Mouse (Mus musculus): Measurements from ENCODE around the gene Plxnb2.

DNA sequence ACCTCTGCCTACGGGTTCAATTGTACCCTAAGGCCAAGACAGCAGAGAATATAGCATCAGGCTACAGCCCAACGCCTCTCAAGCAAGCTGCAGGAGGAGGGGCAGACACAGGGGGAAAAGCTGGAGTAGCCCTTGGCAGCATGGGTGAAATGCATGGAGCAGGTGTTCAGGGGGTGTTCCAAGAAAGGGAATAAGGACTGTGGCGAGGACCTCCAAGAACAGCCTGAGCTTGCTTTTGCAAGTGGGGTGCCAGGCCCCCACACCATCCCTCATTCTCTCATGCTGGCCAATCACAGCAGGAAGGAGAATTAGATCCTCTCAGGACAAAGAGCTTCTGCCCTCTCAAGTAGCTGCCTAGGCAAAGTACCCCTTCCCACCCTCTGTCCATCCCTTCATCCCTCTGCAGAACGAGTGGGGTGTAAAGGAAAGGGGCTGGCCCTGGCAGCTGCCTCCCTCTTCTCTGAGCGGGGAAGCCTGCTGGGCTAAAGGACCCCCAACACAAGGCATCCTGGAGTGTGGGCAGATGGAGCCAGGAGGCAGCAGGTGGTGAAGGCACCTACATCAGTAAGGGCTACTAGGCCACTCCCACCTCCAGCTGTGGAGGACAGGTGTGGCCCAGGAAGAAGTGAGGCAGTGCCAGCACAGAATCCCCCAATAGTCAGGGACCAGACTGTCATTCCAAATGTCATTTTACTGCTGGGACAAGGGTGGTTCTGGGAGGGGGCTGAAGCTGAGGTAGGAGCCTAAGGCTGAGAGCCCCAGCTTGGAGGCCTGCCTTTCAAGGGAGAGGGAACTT is 3.8 kb upstream of the Plxnb2 start:
- TF ChIP-seq CTCF (IDR thresholded peaks at IDR 0.05; ENCODE audit: control insufficient read depth, insufficient read depth, low read length) (no peak), POLR2A (IDR thresholded peaks at IDR 0.05; ENCODE audit: borderline replicate concordance, control insufficient read depth, low read depth, low read length) (no peak)
